In the genomic region with DNA sequence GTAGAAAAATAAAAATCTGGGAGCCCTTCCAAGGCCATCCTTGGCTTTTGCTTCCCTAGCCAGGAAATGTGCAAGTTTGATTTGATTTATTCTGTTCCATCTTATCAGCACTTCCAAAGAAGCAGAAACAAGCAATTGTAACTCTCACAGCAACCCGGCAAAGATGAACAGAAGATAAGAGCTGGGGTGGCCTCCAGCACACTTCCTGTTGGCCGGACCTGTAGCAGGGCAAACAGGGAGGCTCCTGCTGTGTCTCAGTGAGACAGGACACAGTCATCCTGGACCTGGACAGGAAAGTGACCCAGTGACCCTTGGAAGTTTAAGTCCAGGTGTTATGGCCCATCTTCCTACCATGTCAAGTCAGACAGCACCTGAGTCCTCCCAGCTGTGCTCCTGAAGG, we compare ENCODE assay signal across 19 mouse cellular contexts. TPM values are rescaled to one million over a fixed set of nuclear protein-coding genes. Genes with fewer than 3 reads are reported as not detected.
A peak's percentile ranks its signal among the peaks of the same experiment; 100 is the strongest.
DNase-seq lines count a peak whose midpoint lies in the region; ATAC-seq lines count a peak whose summit lies in the region.
"Had no signal": no experiment of that assay in that cellular context is flagged by ENCODE, and none has a peak within 500 bp of the region (broad histone marks: within the 10 kb centered on the region; RNA-seq: fewer than 3 reads in every experiment).

No protein-coding gene starts in this region.

- WGBS in kidney, embryonic 14.5 days: 12% methylated on average over 2 of the region's 2 CpGs
- WGBS in heart, embryonic 11.5 days (ENCODE audit: insufficient replicate concordance): 14% methylated on average over 2 of the region's 2 CpGs

- peaks cover 13% of the 10 kb centered on the region; the same call in 1 of the 2 replicates for H3K4me1 ChIP-seq in kidney, embryonic 14.5 days (ENCODE audit: control insufficient read depth, insufficient read depth, low read length)
- H3K4me1 ChIP-seq in heart, embryonic 11.5 days (ENCODE audit: control insufficient read depth, insufficient read depth, low read length): no peaks in the 10 kb centered on the region; the same call in 1 of the 2 replicates
- H3K4me1 ChIP-seq: hindbrain, embryonic 15.5 days; limb, embryonic 13.5 days had no signal

- no peak for ATAC-seq in kidney, embryonic 14.5 days (ENCODE audit: low FRiP score, low TSS enrichment)
- ATAC-seq in heart, embryonic 11.5 days (replicated peaks; ENCODE audit: insufficient number of reproducible peaks, low FRiP score, low TSS enrichment): no peak
- ATAC-seq: forebrain, postnatal 0 days; liver, postnatal 0 days; Patski had no signal

- H3K27me3 ChIP-seq in kidney, embryonic 14.5 days (ENCODE audit: control insufficient read depth, insufficient read depth, low read length): no peaks in the 10 kb centered on the region
- no peaks in the 10 kb centered on the region for H3K27me3 ChIP-seq in heart, embryonic 11.5 days (ENCODE audit: control insufficient read depth, insufficient read depth, low read length)
- H3K27me3 ChIP-seq: hindbrain, embryonic 15.5 days; limb, embryonic 13.5 days; Patski had no signal

- no peak overlapping the region for H3K9ac ChIP-seq in kidney, embryonic 14.5 days (ENCODE audit: low read depth, low read length)
- no peak overlapping the region for H3K9ac ChIP-seq in heart, embryonic 11.5 days (ENCODE audit: low read depth, low read length)
- H3K9ac ChIP-seq: forebrain, postnatal 0 days; hindbrain, embryonic 15.5 days; limb, embryonic 13.5 days; liver, postnatal 0 days had no signal

- DNase-seq in kidney, adult 11 months: peak; percentile 20
- peak; percentile 37 for DNase-seq in adrenal gland, postnatal 10 days
- DNase-seq in kidney, postnatal 10 days: peak; percentile 41
- peak; percentile 37 for DNase-seq in lung, postnatal 14 days
- no peak for DNase-seq in natural killer cell, adult 2 months (ENCODE audit: low spot score in 2 of 2)
- DNase-seq: B cell, adult 2 months; cerebellum, postnatal 25 days; forebrain, postnatal 0 days; gastrocnemius, adult 2 months; heart, adult 2 months; liver, postnatal 0 days; thymus, postnatal 14 days had no signal

- no peak overlapping the region for H3K4me3 ChIP-seq in kidney, embryonic 14.5 days (ENCODE audit: low read length)
- no peak overlapping the region for H3K4me3 ChIP-seq in heart, embryonic 11.5 days (ENCODE audit: low read depth, low read length)
- H3K4me3 ChIP-seq: gastrocnemius, adult 2 months; heart, adult 2 months; hindbrain, embryonic 15.5 days; limb, embryonic 13.5 days had no signal

- H3K4me2 ChIP-seq in kidney, embryonic 14.5 days (replicated peaks; ENCODE audit: low read depth, low read length): no peak overlapping the region
- H3K4me2 ChIP-seq in heart, embryonic 11.5 days: no peak overlapping the region
- H3K4me2 ChIP-seq: hindbrain, embryonic 15.5 days; limb, embryonic 13.5 days; midbrain, embryonic 11.5 days had no signal

- no peaks in the 10 kb centered on the region for H3K9me3 ChIP-seq in kidney, embryonic 14.5 days (ENCODE audit: control insufficient read depth, low read length)
- H3K9me3 ChIP-seq in heart, embryonic 11.5 days (replicated peaks; ENCODE audit: control insufficient read depth, low read length): no peaks in the 10 kb centered on the region
- H3K9me3 ChIP-seq: hindbrain, embryonic 15.5 days; limb, embryonic 13.5 days had no signal

- H3K36me3 ChIP-seq in kidney, embryonic 14.5 days (ENCODE audit: control insufficient read depth, insufficient read depth, low read length): no peaks in the 10 kb centered on the region
- H3K36me3 ChIP-seq in heart, embryonic 11.5 days (ENCODE audit: control insufficient read depth, insufficient read depth, low read length): no peaks in the 10 kb centered on the region
- H3K36me3 ChIP-seq: hindbrain, embryonic 15.5 days; limb, embryonic 13.5 days had no signal

- H3K27ac ChIP-seq in kidney, embryonic 14.5 days (ENCODE audit: low read depth, low read length): no peak overlapping the region
- no peak overlapping the region for H3K27ac ChIP-seq in heart, embryonic 11.5 days (ENCODE audit: low read depth, low read length)
- H3K27ac ChIP-seq: gastrocnemius, adult 2 months; heart, adult 2 months; hindbrain, embryonic 15.5 days; limb, embryonic 13.5 days had no signal

RNA-seq across cellular contexts. Expression of gene Cldn5, which starts 58.6 kb away (rescaled TPM):
- polyA plus RNA-seq in kidney, embryonic 14.5 days (2014; fragmentation: Nextera tagmentation; extraction: Ambion mirVana): 64.0 and 87.0 TPM in 2 replicates
- 100 to 1,000 TPM in 1 of 2 experiments, 10 to 100 TPM in 1; 98.7 to 118 TPM for total RNA-seq in adrenal gland, postnatal 10 days (2021)
- polyA plus RNA-seq in heart, embryonic 11.5 days (2014; fragmentation: Nextera tagmentation; extraction: Ambion mirVana): 4.4 and 6.6 TPM in 2 replicates
- total RNA-seq: neutrophil, adult 5-6 weeks had no signal
- polyA plus RNA-seq: Patski had no signal

Comparison
In these comparisons a context has a peak if more than half of its experiments do, and no peak if none do; other contexts are left out.
1. DNase-seq: peak in kidney, adult 11 months (single experiment), adrenal gland, postnatal 10 days (single experiment), kidney, postnatal 10 days (single experiment) and lung, postnatal 14 days (single experiment); none in natural killer cell, adult 2 months (0 of 2).